Mouse (Mus musculus) embryonic facial prominence, embryonic 12.5 days (tissue): ENCODE measurements at regions not wholly inside any gene's neighbourhood (a gene's known extent, or its start where the extent isn't known, plus 50 kb on each side); places are given as distances from the start of the nearest gene placed in this dataset.

Experiments used
- ATAC-seq: fragments of 200-750 bp; cut with Nextera tagmentation; 2 replicates; pipeline ENCODE4 v1.8.0; 2017; ENCODE audit not compliant: insufficient number of reproducible peaks, insufficient read depth, low FRiP score, low TSS enrichment
- H3K27ac ChIP-seq: fragments of 300-500 bp; sonication (generic); 2 replicates; pipeline ENCODE4 v1.5.1; 2016; ENCODE audit warnings: mild to moderate bottlenecking
- H3K27me3 ChIP-seq: fragments of 300-500 bp; sonication (generic); 2 replicates; pipeline ENCODE4 v1.6.1; 2016; ENCODE audit warnings: mild to moderate bottlenecking, moderate library complexity
- H3K36me3 ChIP-seq: fragments of 300-500 bp; sonication (generic); 2 replicates; pipeline ENCODE4 v1.6.1; 2016; ENCODE audit warnings: mild to moderate bottlenecking
- H3K4me1 ChIP-seq: fragments of 300-500 bp; sonication (generic); 2 replicates; pipeline ENCODE4 v1.6.1; 2016
- H3K4me2 ChIP-seq: fragments of 300-500 bp; sonication (generic); replicated peaks from 2 replicates; pipeline ENCODE4 v1.6.1; 2016; ENCODE audit warnings: mild to moderate bottlenecking, moderate library complexity
- H3K4me3 ChIP-seq: fragments of 300-500 bp; sonication (generic); 2 replicates; pipeline ENCODE4 v1.5.1; 2016; ENCODE audit warnings: mild to moderate bottlenecking
- H3K9ac ChIP-seq: fragments of 300-500 bp; sonication (generic); 2 replicates; pipeline ENCODE4 v1.6.1; 2016; ENCODE audit warnings: mild to moderate bottlenecking, moderate library complexity
- H3K9me3 ChIP-seq: fragments of 300-500 bp; sonication (generic); 2 replicates; pipeline ENCODE4 v1.6.1; 2016; ENCODE audit warnings: mild to moderate bottlenecking, moderate library complexity
- WGBS: fragments of 180-500 bp; shearing (Covaris S2); methylation state at CpG from one replicate; pipeline ENCODE4 v1.1.7; 2016; 5-methylcytosine and 5-hydroxymethylcytosine counted together

DNA sequence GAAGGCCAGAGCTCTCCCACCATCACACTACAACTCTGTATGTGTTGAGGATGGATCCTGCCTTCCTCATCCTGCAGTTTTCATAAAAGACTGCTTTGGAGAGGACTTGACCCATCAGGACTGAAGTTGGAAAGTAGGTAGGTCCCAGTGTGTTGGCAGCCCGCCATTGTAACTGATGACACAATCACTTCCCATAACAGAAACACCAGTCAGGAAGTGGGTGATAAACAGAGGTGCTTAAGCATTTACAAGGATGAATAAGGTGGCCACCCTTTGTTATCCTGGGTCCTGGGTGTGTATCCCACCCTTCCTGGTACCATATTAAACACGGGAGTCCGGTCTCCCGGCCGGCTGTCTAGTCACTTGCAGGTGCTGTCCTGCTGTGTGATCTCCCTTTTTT lies 118.3 kb downstream of the Snx10 start:
- H3K4me2 ChIP-seq: no peak overlapping the region
- H3K4me3 ChIP-seq: no peak overlapping the region
- no peaks in the 10 kb centered on the region for H3K27me3 ChIP-seq
- no peaks in the 10 kb centered on the region for H3K36me3 ChIP-seq
- ATAC-seq: no peak
- H3K9me3 ChIP-seq: no peaks in the 10 kb centered on the region
- WGBS: 90% methylated on average over 5 of the region's 5 CpGs
- H3K4me1 ChIP-seq: no peaks in the 10 kb centered on the region
- H3K27ac ChIP-seq: no peak overlapping the region
- H3K9ac ChIP-seq: no peak overlapping the region

DNA sequence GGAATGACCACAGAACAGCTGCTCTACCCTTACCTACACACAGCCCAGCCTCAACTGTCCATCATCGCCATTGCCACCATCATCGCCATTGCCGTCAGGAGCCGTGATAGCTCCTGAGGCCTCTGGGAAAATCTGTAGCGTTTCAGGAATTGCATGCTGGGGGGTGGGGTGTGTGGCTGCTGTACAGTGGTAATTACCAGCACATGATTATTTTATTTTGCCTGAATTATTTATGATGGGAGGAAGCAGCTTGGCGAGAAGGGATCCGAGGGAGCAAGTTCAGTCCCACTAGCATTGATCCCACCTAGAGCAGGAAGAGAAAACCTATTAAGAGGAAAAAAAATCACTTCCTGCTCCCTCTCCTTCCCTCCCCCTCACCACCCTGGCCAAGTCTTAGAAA lies 125.1 kb downstream of the Snx10 start:
- 83% methylated on average over 7 of the region's 7 CpGs for WGBS
- H3K4me2 ChIP-seq: no peak overlapping the region
- H3K27ac ChIP-seq: no peak overlapping the region

DNA sequence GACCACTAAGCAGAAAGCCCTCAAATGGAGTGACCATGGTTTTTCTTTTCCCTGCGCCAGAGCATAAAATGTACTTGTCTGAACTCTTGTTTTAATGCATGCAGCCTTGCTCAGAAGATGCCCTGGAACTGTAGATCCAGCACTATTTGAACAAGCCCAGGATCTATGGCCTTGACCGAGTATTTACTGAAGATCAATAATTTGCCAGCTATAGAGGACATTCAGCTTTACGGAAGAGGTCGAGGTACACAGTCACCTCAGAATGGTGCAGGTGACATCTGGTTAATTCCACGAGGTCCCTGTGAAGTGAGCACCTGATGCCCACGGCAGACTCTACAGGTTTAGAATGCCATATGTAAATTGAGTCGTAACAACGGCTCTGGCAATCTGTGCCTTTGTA lies 130.1 kb downstream of the Snx10 start:
- 90% methylated on average over 8 of the region's 8 CpGs for WGBS
- no peak for ATAC-seq

More for the DNA sequence above, 125.1 kb downstream of the Snx10 start:
- Histone ChIP-seq H3K9ac (no peak overlapping the region), H3K4me1 (no peaks in the 10 kb centered on the region), H3K36me3 (no peaks in the 10 kb centered on the region), H3K27me3 (no peaks in the 10 kb centered on the region), H3K9me3 (no peaks in the 10 kb centered on the region), H3K4me3 (no peak overlapping the region)
- no peak for ATAC-seq

DNA sequence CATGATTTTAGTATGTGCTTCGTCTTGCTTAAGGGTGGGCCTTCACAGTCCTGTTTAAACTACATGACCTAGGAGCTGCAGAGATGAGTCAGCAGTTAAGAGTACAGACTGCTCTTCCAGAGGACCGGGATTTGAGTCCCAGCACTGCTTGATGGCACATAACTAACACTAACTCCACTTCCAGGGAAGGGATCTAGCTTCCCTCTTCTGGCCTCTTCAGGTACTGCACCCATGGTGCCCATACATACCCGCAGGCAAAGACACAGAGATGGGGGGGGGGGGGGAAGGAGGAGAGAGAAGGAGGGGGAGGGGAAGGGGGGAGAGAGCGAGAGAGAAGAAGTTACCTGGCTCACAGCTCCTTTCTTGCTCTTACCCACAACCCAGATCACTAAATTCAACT lies 131.3 kb downstream of the Snx10 start:
- H3K4me3 ChIP-seq: no peak overlapping the region
- no peak overlapping the region for H3K27ac ChIP-seq
- WGBS: 93% methylated on average over 4 of the region's 4 CpGs
- no peaks in the 10 kb centered on the region for H3K36me3 ChIP-seq
- no peak overlapping the region for H3K9ac ChIP-seq
- H3K9me3 ChIP-seq: no peaks in the 10 kb centered on the region
- H3K4me1 ChIP-seq: no peaks in the 10 kb centered on the region
- no peak for ATAC-seq
- no peaks in the 10 kb centered on the region for H3K27me3 ChIP-seq
- H3K4me2 ChIP-seq: no peak overlapping the region

More for the DNA sequence above, 130.1 kb downstream of the Snx10 start:
- Histone ChIP-seq H3K9me3 (no peaks in the 10 kb centered on the region), H3K4me3 (no peak overlapping the region), H3K27ac (no peak overlapping the region), H3K36me3 (no peaks in the 10 kb centered on the region), H3K4me2 (no peak overlapping the region), H3K4me1 (no peaks in the 10 kb centered on the region), H3K27me3 (no peaks in the 10 kb centered on the region), H3K9ac (no peak overlapping the region)

DNA sequence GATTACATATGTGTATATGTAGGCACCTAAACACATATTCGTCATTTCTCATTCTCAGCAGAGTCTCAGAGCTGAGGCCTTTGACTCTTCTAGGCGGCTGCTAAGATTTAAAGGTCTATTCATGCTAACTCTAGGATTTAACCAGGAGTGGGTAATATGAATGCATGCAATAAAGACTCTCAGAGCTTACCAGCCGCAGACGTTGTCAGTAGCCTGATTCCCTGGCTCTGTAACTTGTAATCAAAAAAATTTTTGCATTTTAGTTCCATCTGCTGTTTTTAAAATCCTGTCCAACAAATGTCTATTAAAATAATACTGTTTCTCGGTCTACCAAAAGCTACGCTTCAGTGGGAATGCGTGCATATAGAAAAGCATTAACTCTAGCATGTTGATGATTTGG lies 132.4 kb downstream of the Snx10 start:
- no peaks in the 10 kb centered on the region for H3K4me1 ChIP-seq
- WGBS: 84% methylated on average over 7 of the region's 7 CpGs
- H3K9me3 ChIP-seq: no peaks in the 10 kb centered on the region
- H3K36me3 ChIP-seq: no peaks in the 10 kb centered on the region
- ATAC-seq: no peak
- no peak overlapping the region for H3K4me3 ChIP-seq
- H3K27ac ChIP-seq: no peak overlapping the region
- H3K4me2 ChIP-seq: no peak overlapping the region
- H3K27me3 ChIP-seq: no peaks in the 10 kb centered on the region
- H3K9ac ChIP-seq: no peak overlapping the region

DNA sequence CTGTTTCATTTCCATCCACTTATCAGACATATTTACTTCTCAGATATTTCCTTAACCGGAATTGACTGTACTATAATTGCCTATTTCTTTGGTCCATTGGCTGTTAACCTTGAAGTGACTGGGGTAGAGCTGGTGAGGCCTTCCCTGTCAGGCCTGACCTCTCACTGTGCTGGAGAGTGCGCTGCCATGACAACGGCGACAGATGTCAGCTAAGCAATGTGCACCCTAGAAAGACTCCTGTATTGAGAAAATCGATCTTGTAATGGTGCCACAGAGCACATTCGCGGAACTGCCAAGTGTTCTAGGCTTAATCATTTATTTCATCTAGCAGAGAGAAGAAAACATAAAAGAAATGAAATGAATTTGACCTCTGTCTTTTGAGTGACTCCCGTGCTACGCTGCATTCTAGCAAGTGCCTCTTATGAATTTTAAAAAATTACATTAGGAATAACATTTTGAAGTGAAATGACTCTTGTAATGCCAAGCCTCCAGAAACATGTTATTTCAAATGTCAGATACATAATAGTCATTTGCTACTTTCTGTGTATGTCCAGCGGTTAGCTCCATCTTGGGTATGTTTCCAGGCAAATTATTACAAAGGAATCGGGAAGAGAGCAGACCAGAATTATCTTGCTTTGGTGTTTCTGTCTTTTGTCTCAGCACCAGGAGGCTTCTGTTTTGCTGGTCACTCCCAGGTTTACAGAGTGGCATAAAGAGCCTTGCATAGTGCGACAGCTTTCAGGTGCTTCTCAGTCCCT lies 133.4 kb downstream of the Snx10 start:
- no peaks in the 10 kb centered on the region for H3K9me3 ChIP-seq
- no peaks in the 10 kb centered on the region for H3K27me3 ChIP-seq
- H3K27ac ChIP-seq: no peak overlapping the region
- no peak overlapping the region for H3K9ac ChIP-seq
- H3K4me3 ChIP-seq: no peak overlapping the region
- 66% methylated on average over 12 of the region's 12 CpGs for WGBS
- ATAC-seq: no peak
- H3K36me3 ChIP-seq: no peaks in the 10 kb centered on the region
- no peak overlapping the region for H3K4me2 ChIP-seq
- H3K4me1 ChIP-seq: no peaks in the 10 kb centered on the region

DNA sequence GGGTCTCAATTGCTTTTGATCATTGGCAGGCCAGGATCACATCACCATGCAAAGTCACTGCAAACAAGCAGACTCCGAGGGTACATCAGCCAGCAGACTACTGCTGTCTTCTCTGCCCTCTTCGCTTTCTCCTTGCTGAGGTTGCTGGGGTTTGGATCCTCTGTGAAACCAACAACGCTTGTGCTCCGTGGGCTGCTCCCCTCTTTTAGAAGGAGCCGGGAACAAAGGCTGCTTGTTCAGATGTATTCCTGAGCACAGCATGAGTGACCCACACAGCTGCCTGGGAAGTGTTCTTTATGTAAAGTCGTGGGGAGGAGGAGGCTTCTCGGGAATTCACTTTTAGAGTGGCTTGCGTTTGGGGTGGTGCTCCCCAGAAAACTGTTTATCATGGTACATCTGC lies 134.7 kb downstream of the Snx10 start:
- WGBS: 26% methylated on average over 8 of the region's 8 CpGs
- no peaks in the 10 kb centered on the region for H3K4me1 ChIP-seq

DNA sequence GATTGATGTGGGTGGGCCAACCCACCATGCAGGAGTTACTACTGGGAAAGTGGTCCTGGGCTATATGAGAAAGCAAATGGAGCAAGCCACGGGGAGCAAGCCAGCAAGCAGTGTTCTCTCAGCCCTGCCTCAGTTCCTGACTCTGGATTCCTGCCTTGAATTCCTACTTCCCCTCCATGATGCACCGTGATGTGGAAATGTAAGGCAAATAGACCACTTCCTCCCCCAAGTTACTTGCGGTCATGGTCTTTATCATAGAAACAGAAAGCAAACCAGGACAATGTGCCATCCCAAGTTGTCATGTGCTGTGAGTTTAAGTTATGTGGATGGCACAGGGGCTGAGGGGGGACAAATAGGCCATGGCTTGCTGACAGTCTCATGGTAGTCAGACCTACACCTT lies 139.5 kb downstream of the Snx10 start:
- Histone ChIP-seq H3K9ac (no peak overlapping the region), H3K27me3 (no peaks in the 10 kb centered on the region), H3K4me3 (no peak overlapping the region), H3K4me1 (no peaks in the 10 kb centered on the region), H3K9me3 (peaks cover 5% of the 10 kb centered on the region; the same call in 1 of the 2 replicates), H3K27ac (no peak overlapping the region), H3K4me2 (no peak overlapping the region), H3K36me3 (no peaks in the 10 kb centered on the region)
- no peak for ATAC-seq
- 82% methylated on average over 3 of the region's 3 CpGs for WGBS

More for the DNA sequence above, 134.7 kb downstream of the Snx10 start:
- Histone ChIP-seq H3K4me3 (no peak overlapping the region), H3K9ac (no peak overlapping the region), H3K27ac (0 out of 2 replicates have a peak overlapping the region, but pooled peaks have one; percentile 37), H3K36me3 (no peaks in the 10 kb centered on the region), H3K4me2 (no peak overlapping the region), H3K27me3 (no peaks in the 10 kb centered on the region), H3K9me3 (no peaks in the 10 kb centered on the region)
- ATAC-seq: no peak

DNA sequence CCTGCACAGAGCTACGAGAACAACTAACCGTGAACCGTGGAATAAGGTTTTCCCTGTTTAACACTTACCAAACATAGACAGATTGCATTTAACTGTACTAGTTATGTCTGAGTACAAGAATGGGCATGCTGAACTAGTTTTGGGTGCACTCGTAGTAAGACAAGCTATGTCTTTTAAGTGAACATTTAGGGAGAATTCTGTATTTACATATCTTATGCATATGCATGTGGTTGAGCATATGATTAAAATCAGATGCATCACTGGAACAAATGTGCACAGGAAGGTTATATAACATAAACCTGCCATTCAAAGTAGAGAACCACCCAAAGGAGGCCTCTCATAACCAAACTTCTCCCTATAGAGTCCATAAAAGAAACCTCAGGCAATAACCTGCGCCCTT lies 140.3 kb downstream of the Snx10 start:
- H3K27ac ChIP-seq: no peak overlapping the region

DNA sequence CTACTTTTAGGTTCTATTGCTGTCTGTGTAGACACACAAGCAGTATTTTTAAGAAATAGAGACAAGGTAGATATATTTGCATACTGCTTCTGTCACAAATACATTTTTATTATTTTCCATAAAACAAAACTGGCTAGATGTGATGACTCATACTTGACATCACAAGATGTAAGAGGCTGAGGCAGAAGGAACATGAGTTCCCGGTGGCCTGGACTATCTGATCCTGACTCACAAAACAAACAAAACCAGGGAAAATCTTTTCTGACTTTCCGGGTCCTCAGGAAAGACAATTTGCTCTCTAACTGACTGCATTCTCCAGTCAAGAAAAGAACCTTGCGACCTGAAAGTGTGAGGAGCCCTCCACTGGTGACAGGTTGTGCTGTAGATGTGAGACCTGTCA lies 143.3 kb downstream of the Snx10 start:
- 80% methylated on average over 3 of the region's 3 CpGs for WGBS
- Histone ChIP-seq H3K4me3 (no peak overlapping the region), H3K4me2 (no peak overlapping the region), H3K27me3 (no peaks in the 10 kb centered on the region), H3K4me1 (no peaks in the 10 kb centered on the region), H3K36me3 (no peaks in the 10 kb centered on the region), H3K27ac (no peak overlapping the region), H3K9ac (no peak overlapping the region), H3K9me3 (peaks cover 5% of the 10 kb centered on the region; the same call in 1 of the 2 replicates)
- no peak for ATAC-seq

More for the DNA sequence above, 140.3 kb downstream of the Snx10 start:
- Histone ChIP-seq H3K4me2 (no peak overlapping the region), H3K36me3 (no peaks in the 10 kb centered on the region), H3K4me3 (no peak overlapping the region), H3K9me3 (peaks cover 5% of the 10 kb centered on the region; the same call in 1 of the 2 replicates), H3K9ac (no peak overlapping the region), H3K4me1 (no peaks in the 10 kb centered on the region), H3K27me3 (no peaks in the 10 kb centered on the region)
- 91% methylated on average over 5 of the region's 5 CpGs for WGBS
- ATAC-seq: no peak

DNA sequence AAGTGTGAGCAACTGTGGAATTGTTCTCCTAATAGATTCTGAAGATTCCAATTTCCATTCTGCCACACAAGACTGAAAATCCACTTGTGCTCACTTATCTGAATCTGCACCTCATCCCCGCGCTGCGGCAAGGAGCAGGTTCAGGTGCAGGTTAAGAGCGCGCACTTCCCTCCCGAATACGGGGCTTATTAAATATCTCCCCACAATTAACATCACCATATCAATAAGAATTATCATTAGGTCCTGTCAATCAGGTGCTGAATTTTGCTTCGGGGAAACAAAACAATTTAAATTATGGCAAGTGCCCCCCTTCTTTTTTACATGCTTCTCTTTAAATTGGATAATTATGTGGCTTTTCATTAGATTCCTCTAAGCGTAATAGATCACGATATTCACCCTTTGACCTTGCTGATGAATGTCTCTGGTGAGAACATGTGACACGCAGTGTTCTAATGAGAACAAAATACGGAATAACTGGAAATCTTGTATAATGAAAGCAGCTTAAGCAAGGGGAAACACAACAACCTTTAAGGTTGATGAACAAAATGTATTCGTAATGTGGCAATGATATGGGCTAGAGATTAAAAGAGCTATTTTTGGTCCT lies 151.7 kb downstream of the Snx10 start:
- Histone ChIP-seq H3K9me3 (no peaks in the 10 kb centered on the region), H3K9ac (no peak overlapping the region), H3K27ac (no peak overlapping the region), H3K27me3 (no peaks in the 10 kb centered on the region), H3K4me3 (no peak overlapping the region), H3K4me2 (no peak overlapping the region), H3K36me3 (no peaks in the 10 kb centered on the region), H3K4me1 (peaks cover 3% of the 10 kb centered on the region; the same call in 1 of the 2 replicates)
- 74% methylated on average over 13 of the region's 13 CpGs for WGBS
- no peak for ATAC-seq
